Mouse (Mus musculus): ENCODE results near the gene Slc17a7. TPM values are rescaled to one million over a fixed set of nuclear protein-coding genes. Genes with fewer than 3 reads are reported as not detected.

Slc17a7 gene
- polyA plus RNA-seq, 1 experiment from 2014 or later = not detected

DNA sequence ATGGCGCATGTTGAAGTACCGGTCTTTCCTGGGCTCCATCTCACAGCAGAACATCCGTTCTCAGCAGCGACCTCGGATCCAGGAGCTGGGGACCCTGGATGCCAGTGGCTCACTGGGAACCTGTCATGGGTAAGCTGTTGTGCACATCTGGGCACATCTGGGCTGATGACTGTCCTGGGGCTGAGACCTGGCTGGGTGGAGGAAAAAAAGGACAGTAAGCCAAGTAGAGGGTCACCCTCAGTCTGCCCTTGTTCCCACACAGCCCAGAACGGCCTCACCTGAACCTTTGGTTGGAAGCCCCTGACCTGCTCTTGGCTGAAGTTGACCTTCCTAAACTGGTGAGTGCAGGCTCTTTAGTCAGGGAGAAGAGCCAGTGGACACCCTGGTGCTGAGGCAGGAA, 4.8 kb upstream of the Slc17a7 start:
- Histone ChIP-seq H3K4me3 (replicated peaks) (no peak overlapping the region), H3K36me3 (peaks cover 9% of the 10 kb centered on the region; the same call in 1 of the 2 replicates), H3K4me1 (peaks cover 17% of the 10 kb centered on the region), H3K9me3 (no peaks in the 10 kb centered on the region), H3K27ac (no peak overlapping the region), H3K27me3 (replicated peaks) (peaks cover 15% of the 10 kb centered on the region), H3K4me2 (no peak overlapping the region), H3K9ac (no peak overlapping the region)
- WGBS = 90% methylated on average over 6 of the region's 6 CpGs
- ATAC-seq (ENCODE audit: insufficient read depth, low FRiP score, low read depth) = no peak

DNA sequence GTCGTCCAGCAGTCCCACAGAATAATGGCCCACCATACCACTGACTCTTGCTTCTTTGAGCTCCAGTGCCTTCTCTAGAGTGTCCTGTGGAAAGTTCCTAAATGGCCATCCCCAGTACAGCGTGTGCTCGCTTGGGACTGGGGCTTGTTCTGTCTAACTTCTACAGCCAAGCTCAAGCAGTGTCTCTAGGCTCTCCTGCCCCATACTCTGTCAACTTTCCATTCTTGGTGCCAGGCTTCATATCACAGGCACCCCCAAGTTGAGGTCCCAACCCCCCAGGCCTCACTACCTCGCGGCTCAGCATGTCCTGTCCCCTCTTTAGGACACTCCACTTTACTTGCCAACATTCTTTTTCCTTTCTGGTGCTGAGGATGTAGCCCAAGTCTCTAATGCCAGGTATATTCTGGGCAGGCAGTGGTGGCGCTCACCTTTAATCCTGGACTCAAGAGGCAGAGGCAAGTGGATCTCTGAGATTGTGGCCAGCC, 3.4 kb upstream of the Slc17a7 start:
- Histone ChIP-seq H3K4me3 (replicated peaks) (no peak overlapping the region), H3K4me1 (peaks cover 16% of the 10 kb centered on the region), H3K4me2 (no peak overlapping the region), H3K27me3 (replicated peaks) (peaks cover 29% of the 10 kb centered on the region), H3K9me3 (no peaks in the 10 kb centered on the region), H3K27ac (no peak overlapping the region), H3K36me3 (peaks cover 9% of the 10 kb centered on the region; the same call in 1 of the 2 replicates), H3K9ac (no peak overlapping the region)
- whole genome bisulfite sequencing = 93% methylated on average over 6 of the region's 6 CpGs
- no peak for ATAC-seq (ENCODE audit: insufficient read depth, low FRiP score, low read depth)

DNA sequence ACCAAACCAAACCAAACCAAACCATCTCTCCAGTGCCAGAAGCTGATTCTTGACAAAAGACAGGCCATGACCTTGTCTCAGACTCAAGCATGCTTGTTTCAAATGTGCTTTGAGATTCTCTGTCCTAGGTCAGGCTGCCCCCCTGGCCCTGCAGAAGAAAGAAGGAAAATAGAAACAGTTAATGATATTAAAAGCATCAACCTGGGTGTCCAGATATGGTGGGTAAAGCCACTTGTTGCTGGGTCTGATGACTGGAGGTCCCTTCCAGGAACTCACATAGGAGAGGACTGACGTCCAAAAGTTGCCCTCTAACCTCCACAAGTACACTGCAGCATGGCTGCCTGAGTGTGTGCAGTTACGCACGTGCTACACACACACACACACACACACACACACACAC, 2.9 kb upstream of the Slc17a7 start:
- Histone ChIP-seq H3K9ac (no peak overlapping the region), H3K9me3 (no peaks in the 10 kb centered on the region), H3K27ac (no peak overlapping the region), H3K4me2 (no peak overlapping the region), H3K36me3 (peaks cover 9% of the 10 kb centered on the region; the same call in 1 of the 2 replicates), H3K27me3 (replicated peaks) (peaks cover 34% of the 10 kb centered on the region), H3K4me1 (peaks cover 15% of the 10 kb centered on the region), H3K4me3 (replicated peaks) (no peak overlapping the region)
- 93% methylated on average over 3 of the region's 3 CpGs for whole genome bisulfite sequencing
- ATAC-seq (ENCODE audit: insufficient read depth, low FRiP score, low read depth) = no peak

DNA sequence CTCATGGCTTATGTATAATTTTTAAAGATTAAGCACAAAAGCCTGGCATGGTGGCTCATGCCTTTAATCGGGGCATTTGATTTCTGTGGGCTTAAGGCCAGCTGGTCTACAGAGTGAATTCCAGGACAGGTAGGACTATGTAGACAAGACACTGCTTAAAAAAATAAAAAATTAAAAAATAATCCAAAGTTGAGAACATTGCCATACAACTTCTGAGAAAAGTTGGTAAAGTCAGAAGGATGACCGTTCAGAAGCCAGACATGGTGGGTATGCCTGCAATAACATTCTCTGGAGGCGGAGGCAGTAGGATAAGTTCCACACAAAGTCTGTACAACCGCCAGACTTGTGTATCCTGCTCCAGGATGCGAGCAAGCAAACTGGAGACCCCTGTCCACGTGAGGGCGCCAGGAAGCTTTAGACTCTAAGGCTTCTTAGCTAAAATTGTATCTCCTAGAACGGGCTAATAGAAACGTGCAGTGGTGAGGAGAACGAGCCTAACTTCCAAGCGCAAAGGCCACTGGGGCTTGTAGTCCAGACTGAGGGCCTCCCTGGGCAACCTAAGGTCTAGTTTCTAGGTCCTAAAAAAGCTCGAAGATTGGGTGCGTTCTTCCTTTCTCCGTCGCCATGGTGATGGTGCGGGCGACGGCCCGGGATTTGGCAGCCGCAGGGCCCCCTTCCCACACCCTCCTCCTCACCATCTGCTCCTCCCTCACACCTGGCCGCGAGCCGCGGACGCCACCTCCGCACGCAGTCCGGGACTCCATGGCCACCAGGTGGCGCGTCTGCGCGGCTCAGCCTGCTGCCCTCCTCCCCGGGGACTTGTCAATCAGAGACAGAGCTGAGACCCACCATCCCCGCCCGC, 1.9 kb upstream of the Slc17a7 start:
- peaks cover 15% of the 10 kb centered on the region for H3K4me1 ChIP-seq
- H3K9ac ChIP-seq = 0 out of 2 replicates have a peak overlapping the region, but pooled peaks have one; percentile 2
- peaks cover 9% of the 10 kb centered on the region; the same call in 1 of the 2 replicates for H3K36me3 ChIP-seq
- ATAC-seq (ENCODE audit: insufficient read depth, low FRiP score, low read depth) = peak; percentile 85
- peak overlapping the region; percentile 91 for H3K4me2 ChIP-seq
- WGBS = 4% methylated on average over 35 of the region's 35 CpGs
- H3K27me3 ChIP-seq (replicated peaks) = peaks cover 42% of the 10 kb centered on the region
- peak overlapping the region; percentile 6; the same call in 1 of the 2 replicates for H3K27ac ChIP-seq
- peak overlapping the region; percentile 45 for H3K4me3 ChIP-seq (replicated peaks)
- no peaks in the 10 kb centered on the region for H3K9me3 ChIP-seq

DNA sequence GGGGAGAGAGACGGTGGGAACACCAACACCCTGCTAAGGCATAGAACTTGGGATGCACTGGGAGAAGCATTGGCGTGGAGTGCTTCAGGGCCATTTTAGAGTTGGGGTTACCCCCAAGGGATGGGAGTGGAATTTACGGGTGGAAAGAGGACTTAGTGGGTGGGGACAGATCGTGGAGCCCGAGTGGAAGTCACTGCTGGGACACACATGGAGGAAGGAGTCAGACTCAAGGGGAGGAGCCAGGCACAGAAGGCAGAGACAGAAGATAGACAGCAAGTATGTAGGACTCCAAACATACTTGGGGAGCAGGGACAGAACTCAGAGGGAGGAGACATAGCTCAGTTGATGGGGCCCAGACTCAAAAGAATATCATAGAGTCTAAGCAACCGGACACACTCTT, 1.2 kb upstream of the Slc17a7 start:
- 25% methylated on average over 6 of the region's 6 CpGs for WGBS
- H3K9ac ChIP-seq = no peak overlapping the region
- no peaks in the 10 kb centered on the region for H3K9me3 ChIP-seq
- peaks cover 49% of the 10 kb centered on the region for H3K27me3 ChIP-seq (replicated peaks)
- H3K27ac ChIP-seq = no peak overlapping the region
- peak overlapping the region; percentile 45 for H3K4me3 ChIP-seq (replicated peaks)
- peaks cover 15% of the 10 kb centered on the region for H3K4me1 ChIP-seq
- H3K4me2 ChIP-seq = peak overlapping the region; percentile 91
- peaks cover 9% of the 10 kb centered on the region; the same call in 1 of the 2 replicates for H3K36me3 ChIP-seq
- peak; percentile 1; the same call in 1 of the 2 replicates for ATAC-seq (ENCODE audit: insufficient read depth, low FRiP score, low read depth)

DNA sequence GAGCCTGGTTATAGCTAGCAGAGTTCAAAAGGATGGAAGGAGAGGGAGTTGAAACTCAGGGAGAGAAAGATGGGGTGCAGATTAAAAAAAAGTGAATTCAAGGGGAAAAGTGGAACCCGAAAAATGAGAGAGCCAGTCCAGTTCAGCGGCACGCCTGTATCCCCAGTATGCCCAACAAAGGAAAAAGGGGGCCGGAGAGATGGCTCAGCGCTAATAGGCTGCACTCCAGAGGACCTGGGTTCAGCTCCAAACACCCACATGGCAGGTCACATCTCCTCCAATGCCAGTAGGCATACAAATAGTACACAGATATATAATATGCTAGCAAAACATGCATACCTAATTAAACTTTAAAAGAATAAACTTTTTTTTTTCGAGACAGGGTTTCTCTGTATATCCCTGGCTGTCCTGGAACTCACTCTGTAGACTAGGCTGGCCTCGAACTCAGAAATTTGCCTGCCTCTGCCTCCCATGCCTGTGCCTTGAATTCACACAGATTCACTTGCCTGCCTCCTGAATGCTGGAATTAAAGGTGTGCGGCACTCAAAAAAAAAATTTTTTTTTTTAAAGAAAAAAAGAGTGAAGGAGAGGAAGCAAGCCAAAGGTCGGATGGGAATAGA, 643 bp upstream of the Slc17a7 start:
- Histone ChIP-seq H3K9ac (no peak overlapping the region), H3K9me3 (no peaks in the 10 kb centered on the region), H3K4me3 (replicated peaks) (no peak overlapping the region), H3K36me3 (peaks cover 6% of the 10 kb centered on the region; the same call in 1 of the 2 replicates), H3K4me1 (peaks cover 15% of the 10 kb centered on the region), H3K4me2 (no peak overlapping the region), H3K27ac (no peak overlapping the region), H3K27me3 (replicated peaks) (peaks cover 55% of the 10 kb centered on the region)
- WGBS = 72% methylated on average over 9 of the region's 9 CpGs
- ATAC-seq (ENCODE audit: insufficient read depth, low FRiP score, low read depth) = no peak

DNA sequence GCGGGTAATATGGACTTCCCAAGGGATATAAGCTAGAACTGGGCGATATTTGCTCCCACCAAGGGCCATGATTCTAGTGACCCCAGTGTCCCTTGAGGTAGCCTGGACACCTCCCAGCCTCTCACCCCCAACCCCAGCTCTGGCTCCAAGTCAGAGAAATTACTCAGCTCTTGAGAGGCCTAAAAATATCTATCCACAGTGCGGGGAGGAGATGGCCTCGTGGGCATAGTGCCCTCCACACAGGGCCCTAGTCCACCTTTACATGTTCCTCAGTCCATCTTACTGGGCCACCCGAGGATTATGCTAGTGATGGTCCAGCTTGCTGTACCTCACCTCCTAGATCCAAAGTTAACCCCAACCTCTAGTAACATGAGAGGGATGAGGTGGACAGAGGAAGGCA, 1.1 kb downstream of the Slc17a7 start:
- Histone ChIP-seq H3K4me2 (no peak overlapping the region), H3K4me1 (peaks cover 15% of the 10 kb centered on the region), H3K9me3 (0 out of 2 replicates have a peak, but pooled peaks cover 3% of the 10 kb centered on the region), H3K27ac (no peak overlapping the region), H3K4me3 (replicated peaks) (no peak overlapping the region), H3K36me3 (peaks cover 5% of the 10 kb centered on the region; the same call in 1 of the 2 replicates), H3K9ac (no peak overlapping the region), H3K27me3 (replicated peaks) (peaks cover 72% of the 10 kb centered on the region)
- 62% methylated on average over 5 of the region's 5 CpGs for WGBS
- no peak for ATAC-seq (ENCODE audit: insufficient read depth, low FRiP score, low read depth)

DNA sequence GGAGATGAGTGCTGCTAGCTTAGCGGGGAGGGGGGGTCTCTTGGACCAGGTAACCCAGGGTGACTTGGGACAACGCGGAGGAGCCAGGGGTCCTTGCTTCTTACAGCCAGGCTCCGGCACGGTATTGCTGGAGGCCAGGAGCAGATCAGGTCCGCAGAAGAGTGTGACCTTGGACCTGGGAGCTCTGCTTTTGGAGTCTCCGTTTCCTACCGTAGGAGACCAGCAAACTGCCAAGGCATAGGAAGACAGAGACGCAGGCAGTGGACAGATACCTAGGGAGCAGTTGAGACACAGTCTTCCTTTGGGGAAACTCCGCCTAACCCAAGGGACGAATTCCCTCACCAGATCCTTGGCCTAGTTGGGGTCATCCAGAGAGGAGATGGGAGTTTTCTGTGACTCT, 2.0 kb downstream of the Slc17a7 start:
- no peak for ATAC-seq (ENCODE audit: insufficient read depth, low FRiP score, low read depth)
- Histone ChIP-seq H3K9ac (no peak overlapping the region), H3K9me3 (0 out of 2 replicates have a peak, but pooled peaks cover 5% of the 10 kb centered on the region), H3K4me3 (replicated peaks) (no peak overlapping the region), H3K27ac (no peak overlapping the region), H3K4me2 (no peak overlapping the region), H3K27me3 (replicated peaks) (peaks cover 77% of the 10 kb centered on the region), H3K4me1 (peaks cover 15% of the 10 kb centered on the region), H3K36me3 (peaks cover 4% of the 10 kb centered on the region; the same call in 1 of the 2 replicates)
- WGBS = 46% methylated on average over 11 of the region's 11 CpGs

DNA sequence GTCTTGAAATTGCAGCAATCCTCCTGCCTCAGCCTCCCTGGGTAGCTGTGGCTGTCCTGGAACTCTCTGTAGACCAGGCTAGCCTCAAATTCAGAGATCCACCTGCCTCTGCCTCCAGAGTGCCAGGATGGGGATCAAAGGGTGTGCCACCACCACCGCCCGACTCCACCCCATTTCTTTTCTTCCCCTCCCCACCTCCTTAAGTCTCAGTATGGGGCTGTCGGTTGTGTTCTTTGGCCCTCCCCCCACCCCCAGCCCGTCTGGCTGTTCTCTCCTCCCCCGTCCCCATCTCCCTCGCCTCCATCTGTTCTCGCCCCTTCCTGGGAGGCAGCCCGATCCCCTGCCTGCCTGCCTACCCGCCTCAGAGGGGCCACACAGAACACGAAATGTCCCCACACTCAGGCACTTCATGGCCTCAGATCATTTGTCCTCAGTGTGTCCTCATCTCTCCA, 3.2 kb downstream of the Slc17a7 start:
- Histone ChIP-seq H3K9ac (no peak overlapping the region), H3K4me2 (no peak overlapping the region), H3K27ac (no peak overlapping the region), H3K4me1 (peaks cover 15% of the 10 kb centered on the region), H3K4me3 (replicated peaks) (no peak overlapping the region), H3K36me3 (no peaks in the 10 kb centered on the region), H3K27me3 (replicated peaks) (peaks cover 82% of the 10 kb centered on the region), H3K9me3 (0 out of 2 replicates have a peak, but pooled peaks cover 5% of the 10 kb centered on the region)
- ATAC-seq (ENCODE audit: insufficient read depth, low FRiP score, low read depth) = no peak
- 23% methylated on average over 10 of the region's 10 CpGs for WGBS

DNA sequence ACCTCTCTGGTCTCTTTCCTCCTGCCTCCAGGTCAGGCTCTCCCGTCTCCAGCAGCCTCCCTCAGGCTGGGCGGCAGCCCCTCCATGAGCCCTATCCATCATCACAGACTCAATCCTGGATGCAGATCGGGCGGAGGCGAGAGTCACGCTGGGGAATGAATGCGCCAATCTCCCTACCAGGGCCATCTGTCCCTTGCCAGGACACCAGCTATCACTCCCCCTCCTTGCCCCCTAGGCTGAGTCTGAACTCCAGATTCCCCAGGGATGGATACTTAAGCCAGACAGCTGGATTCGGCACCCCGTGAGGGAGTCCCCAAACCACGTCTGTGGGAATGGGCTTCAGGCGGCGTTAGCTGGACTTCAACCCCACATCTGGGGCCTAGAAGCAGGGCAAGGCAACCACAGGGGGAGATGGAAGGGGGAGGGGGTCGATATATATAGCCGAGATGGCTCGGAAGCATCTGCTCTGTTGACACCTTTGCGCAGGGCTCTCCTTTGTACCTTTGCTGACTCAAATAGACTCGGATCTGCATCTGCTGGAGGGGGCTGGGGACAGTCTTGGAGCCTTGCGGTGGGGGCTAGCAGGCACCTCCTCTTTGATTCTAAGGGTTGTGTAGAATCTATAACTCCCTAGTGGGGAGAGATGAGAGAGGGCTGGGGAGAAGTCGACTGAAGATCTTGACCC, 4.2 kb downstream of the Slc17a7 start:
- H3K4me3 ChIP-seq (replicated peaks) = no peak overlapping the region
- 3% methylated on average over 19 of the region's 19 CpGs for WGBS

DNA sequence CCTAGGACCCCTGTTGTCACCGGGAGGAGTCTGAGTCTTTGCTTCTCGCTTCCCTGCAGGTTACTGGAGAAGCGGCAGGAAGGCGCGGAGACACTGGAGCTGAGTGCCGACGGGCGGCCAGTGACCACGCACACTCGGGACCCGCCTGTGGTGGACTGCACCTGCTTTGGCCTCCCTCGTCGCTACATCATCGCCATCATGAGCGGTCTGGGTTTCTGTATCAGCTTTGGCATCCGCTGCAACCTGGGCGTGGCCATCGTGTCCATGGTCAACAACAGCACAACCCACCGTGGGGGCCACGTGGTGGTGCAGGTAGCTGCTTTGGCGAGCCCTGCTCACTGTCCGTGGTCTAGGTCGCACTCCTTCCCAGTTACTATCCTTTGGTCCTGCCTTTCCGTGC, 4.9 kb downstream of the Slc17a7 start:
- WGBS = 5% methylated on average over 24 of the region's 24 CpGs
- no peak overlapping the region for H3K4me3 ChIP-seq (replicated peaks)
- 0 out of 2 replicates have a peak, but pooled peaks cover 5% of the 10 kb centered on the region for H3K9me3 ChIP-seq
- H3K9ac ChIP-seq = no peak overlapping the region
- H3K27me3 ChIP-seq (replicated peaks) = peaks cover 76% of the 10 kb centered on the region
- no peaks in the 10 kb centered on the region for H3K36me3 ChIP-seq
- H3K27ac ChIP-seq = no peak overlapping the region
- H3K4me2 ChIP-seq = no peak overlapping the region
- ATAC-seq (ENCODE audit: insufficient read depth, low FRiP score, low read depth) = no peak
- H3K4me1 ChIP-seq = peaks cover 7% of the 10 kb centered on the region

More for the DNA sequence above, 4.2 kb downstream of the Slc17a7 start:
- Histone ChIP-seq H3K9me3 (0 out of 2 replicates have a peak, but pooled peaks cover 5% of the 10 kb centered on the region), H3K9ac (no peak overlapping the region), H3K4me1 (peaks cover 9% of the 10 kb centered on the region), H3K4me2 (no peak overlapping the region), H3K27ac (no peak overlapping the region), H3K27me3 (replicated peaks) (peaks cover 79% of the 10 kb centered on the region), H3K36me3 (no peaks in the 10 kb centered on the region)
- ATAC-seq (ENCODE audit: insufficient read depth, low FRiP score, low read depth) = no peak

Data from stomach, embryonic 15.5 days (tissue).